Mouse (Mus musculus) lung, postnatal 0 days (tissue): ENCODE measurements at regions not wholly inside any gene's neighbourhood (a gene's known extent, or its start where the extent isn't known, plus 50 kb on each side); places are given as distances from the start of the nearest gene placed in this dataset.

Experiments
- CTCF ChIP-seq: IDR thresholded peaks from 2 replicates; pipeline ENCODE4 v1.5.1; 2016; ENCODE audit warnings: antibody characterized with exemption, mild to moderate bottlenecking
- EP300 ChIP-seq: IDR thresholded peaks from 2 replicates; pipeline ENCODE4 v1.6.1; 2016; ENCODE audit warnings: antibody characterized with exemption, mild to moderate bottlenecking, control low read depth

- TF ChIP-seq CTCF (no peak), EP300 (no peak)
Observed at GRCm38 (mm10) chr8:42026934-42027333, 610.1 kb upstream of the Frg1 start.
